Mouse (Mus musculus) ES-Bruce4 (cell line): ENCODE measurements at regions not wholly inside any gene's neighbourhood (a gene's known extent, or its start where the extent isn't known, plus 50 kb on each side); places are given as distances from the start of the nearest gene placed in this dataset.

ENCODE experiments used
- CTCF ChIP-seq: IDR thresholded peaks from one replicate; pipeline ENCODE4 v1.8.1; 2011; ENCODE audit warnings: low read depth, low read length
- POLR2A ChIP-seq: IDR thresholded peaks from one replicate; pipeline ENCODE4 v1.8.1; 2011; ENCODE audit warnings: low read length; ENCODE audit not compliant: insufficient read depth

GRCm38 (mm10) chr1:72091344-72091743 lies 120.8 kb downstream of the Mreg start:
- no peak for TF ChIP-seq CTCF
- TF ChIP-seq POLR2A = no peak
